Mouse (Mus musculus) cerebellum, adult 2 months (tissue): Measurements from ENCODE around the gene Pkn1. TPM values are rescaled to one million over a fixed set of nuclear protein-coding genes. Genes with fewer than 3 reads are reported as not detected.

Experiments
- DNase-seq, 2 experiments: peaks; one replicate each; pipeline ENCODE4 v3.0.0; 2021
- H3K27ac ChIP-seq: fragments of 200-500 bp; 2 replicates; pipeline ENCODE4 v1.5.1; 2012; ENCODE audit warnings: low read length, control low read depth, inconsistent platforms; ENCODE audit not compliant: insufficient read depth
- H3K27me3 ChIP-seq: fragments of 200-500 bp; 2 replicates; pipeline ENCODE4 v1.6.1; 2012; ENCODE audit warnings: inconsistent platforms, mild to moderate bottlenecking, low read length, moderate library complexity; ENCODE audit not compliant: control insufficient read depth, insufficient read depth
- H3K4me1 ChIP-seq: fragments of 200-500 bp; 2 replicates; pipeline ENCODE4 v1.6.1; 2011; ENCODE audit warnings: low read length; ENCODE audit not compliant: control insufficient read depth, insufficient read depth
- H3K4me3 ChIP-seq: fragments of 200-500 bp; replicated peaks from 2 replicates; pipeline ENCODE3; 2011; ENCODE audit warnings: mild to moderate bottlenecking, low read depth, low read length, control low read depth; ENCODE audit not compliant: insufficient read depth
- CTCF ChIP-seq: fragments of 200-500 bp; IDR thresholded peaks from 2 replicates; pipeline ENCODE4 v1.5.1; 2011; ENCODE audit warnings: low read depth, mild to moderate bottlenecking, control low read depth, low read length, moderate library complexity, borderline replicate concordance; ENCODE audit not compliant: insufficient read depth
- POLR2A ChIP-seq: fragments of 200-500 bp; IDR thresholded peaks from 2 replicates; pipeline ENCODE4 v1.6.1; 2011; ENCODE audit warnings: low read length, control low read depth, borderline replicate concordance; ENCODE audit not compliant: insufficient read depth
- WGBS: fragments of 180-500 bp; shearing (Covaris S2); methylation state at CpG from one replicate; pipeline ENCODE4 v1.1.7; 2018; 5-methylcytosine and 5-hydroxymethylcytosine counted together
- polyA plus RNA-seq: library from polyadenylated mRNA; depleted of rRNA; stranded (reverse); fragments of >200 nt; gene quantifications from 2 replicates; pipeline ENCODE4 v1.2.3, GENCODE M21; 2012

The Pkn1 gene
- polyA plus RNA-seq, 1 experiment, result 59.8 TPM

DNA sequence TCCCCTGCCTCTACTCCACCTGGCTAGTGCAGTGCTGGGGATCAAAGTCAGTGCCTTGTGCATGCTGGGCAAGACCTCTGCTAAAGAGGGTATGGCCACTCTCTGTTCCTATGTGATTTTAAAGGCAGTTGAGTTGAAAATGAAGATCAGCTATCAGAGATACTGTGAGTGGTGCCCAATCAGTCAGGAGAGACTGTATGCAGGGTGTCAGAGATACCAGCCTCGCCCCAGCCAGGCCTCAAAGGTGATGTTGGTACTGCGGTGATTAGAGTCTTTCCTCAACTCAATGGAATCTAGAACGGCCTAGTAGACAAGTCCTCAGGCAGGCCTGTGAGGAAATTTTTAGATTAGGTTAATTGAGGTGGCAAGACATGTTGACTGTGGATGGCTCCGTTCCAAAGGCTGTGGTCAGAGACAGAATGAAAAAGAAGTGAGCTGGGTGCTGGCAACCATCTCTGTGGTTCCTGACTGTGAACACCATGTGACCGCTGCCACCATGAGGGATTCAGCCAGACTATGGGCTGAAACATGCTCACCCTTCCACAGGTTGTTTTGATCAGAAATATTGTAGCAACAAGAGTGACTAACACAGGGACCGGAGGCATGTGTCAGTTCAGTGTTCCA is 73.2 kb downstream of the Pkn1 start:
- 87% methylated on average over 6 of the region's 6 CpGs for WGBS
- DNase-seq, result no peak
- H3K27me3 ChIP-seq, result no peaks in the 10 kb centered on the region
- H3K4me3 ChIP-seq, result no peak overlapping the region
- TF ChIP-seq CTCF (no peak), POLR2A (no peak)
- no peak overlapping the region for H3K27ac ChIP-seq
- no peaks in the 10 kb centered on the region; the same call in 1 of the 2 replicates for H3K4me1 ChIP-seq

DNA sequence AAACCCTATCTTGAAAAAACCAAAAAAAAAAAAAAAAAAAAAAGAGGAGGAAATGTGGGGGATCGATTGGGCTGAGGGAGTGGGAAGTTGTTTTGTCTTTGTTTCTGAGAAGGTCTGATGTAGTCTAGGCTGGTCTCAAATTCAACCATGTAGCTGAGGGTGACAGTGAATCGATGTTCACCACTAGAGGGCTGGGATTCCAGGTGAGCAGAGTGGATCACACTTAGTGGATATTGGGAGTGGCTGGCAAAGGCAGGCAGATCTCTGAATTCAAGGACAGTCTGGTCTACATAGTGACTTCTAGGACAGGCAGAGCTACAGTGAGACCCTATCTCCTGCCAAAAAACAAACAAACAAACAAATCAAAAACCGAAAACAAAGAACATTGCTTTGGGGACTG is 74.2 kb downstream of the Pkn1 start:
- WGBS, result 46% methylated on average over 3 of the region's 3 CpGs
- H3K27me3 ChIP-seq, result no peaks in the 10 kb centered on the region
- peak; percentile 42 to 44 for DNase-seq
- no peak overlapping the region for H3K4me3 ChIP-seq
- no peaks in the 10 kb centered on the region; the same call in 1 of the 2 replicates for H3K4me1 ChIP-seq
- TF ChIP-seq POLR2A (no peak), CTCF (peak; percentile 67)
- H3K27ac ChIP-seq, result no peak overlapping the region

DNA sequence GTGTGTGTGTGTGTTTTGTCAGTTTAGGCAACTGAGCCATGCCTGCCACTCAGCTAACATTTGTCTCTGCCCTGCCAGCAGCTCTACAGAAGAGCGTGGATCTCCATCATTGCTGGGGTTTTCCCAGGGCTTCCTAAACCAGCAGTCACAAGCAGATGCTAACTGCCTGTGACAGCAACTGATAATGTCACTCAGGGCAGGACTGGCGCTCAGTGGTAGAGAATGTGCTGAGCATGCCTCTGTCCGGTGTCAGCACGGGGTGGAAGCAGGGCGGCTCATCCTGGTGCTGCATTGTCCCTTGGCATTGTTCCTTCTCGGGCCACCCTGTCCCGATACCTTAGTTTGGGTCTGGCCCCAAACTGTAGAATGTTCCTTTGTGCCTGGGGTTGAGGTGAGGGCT is 75.4 kb downstream of the Pkn1 start:
- WGBS, result 88% methylated on average over 7 of the region's 7 CpGs
- Histone ChIP-seq H3K4me3 (no peak overlapping the region), H3K4me1 (no peaks in the 10 kb centered on the region; the same call in 1 of the 2 replicates), H3K27ac (no peak overlapping the region), H3K27me3 (no peaks in the 10 kb centered on the region)
- no peak for DNase-seq
- TF ChIP-seq POLR2A (no peak), CTCF (no peak)

DNA sequence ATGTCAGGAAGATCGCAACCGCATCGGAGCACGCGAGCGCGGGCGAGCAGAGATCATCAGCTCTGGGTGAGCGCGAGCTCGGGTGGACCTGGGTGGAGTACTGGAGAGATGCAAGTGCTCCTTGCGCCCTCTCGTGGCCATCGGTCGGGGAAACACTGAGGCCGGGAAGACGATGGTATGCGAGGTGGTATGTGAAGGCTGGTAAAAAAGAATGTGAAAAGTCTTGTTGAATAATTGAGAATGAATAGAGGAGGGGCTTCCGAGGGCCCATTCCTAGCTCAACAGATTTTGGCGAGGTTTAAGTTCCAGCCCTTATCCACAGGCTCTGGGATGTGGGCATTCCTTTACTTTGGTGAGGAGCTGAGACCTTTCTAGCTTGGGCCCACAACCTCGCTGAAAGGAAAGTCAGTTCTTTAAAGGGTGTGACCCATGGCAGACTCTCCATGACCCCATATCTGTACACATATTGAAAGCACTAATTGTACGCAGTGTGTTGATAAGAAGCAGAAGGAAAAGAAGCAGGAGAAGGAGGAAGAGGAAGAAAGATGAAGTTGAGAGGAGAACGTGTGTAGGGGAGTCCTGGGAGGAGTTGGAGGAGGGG is 76.5 kb downstream of the Pkn1 start:
- Histone ChIP-seq H3K4me1 (no peaks in the 10 kb centered on the region; the same call in 1 of the 2 replicates), H3K4me3 (peak overlapping the region; percentile 43), H3K27ac (no peak overlapping the region), H3K27me3 (no peaks in the 10 kb centered on the region)
- DNase-seq, result peak; percentile 89 to 94
- TF ChIP-seq CTCF (peak; percentile 91), POLR2A (0 out of 2 replicates have a peak, but pooled peaks have one; percentile 33)
- WGBS, result 11% methylated on average over 23 of the region's 23 CpGs

DNA sequence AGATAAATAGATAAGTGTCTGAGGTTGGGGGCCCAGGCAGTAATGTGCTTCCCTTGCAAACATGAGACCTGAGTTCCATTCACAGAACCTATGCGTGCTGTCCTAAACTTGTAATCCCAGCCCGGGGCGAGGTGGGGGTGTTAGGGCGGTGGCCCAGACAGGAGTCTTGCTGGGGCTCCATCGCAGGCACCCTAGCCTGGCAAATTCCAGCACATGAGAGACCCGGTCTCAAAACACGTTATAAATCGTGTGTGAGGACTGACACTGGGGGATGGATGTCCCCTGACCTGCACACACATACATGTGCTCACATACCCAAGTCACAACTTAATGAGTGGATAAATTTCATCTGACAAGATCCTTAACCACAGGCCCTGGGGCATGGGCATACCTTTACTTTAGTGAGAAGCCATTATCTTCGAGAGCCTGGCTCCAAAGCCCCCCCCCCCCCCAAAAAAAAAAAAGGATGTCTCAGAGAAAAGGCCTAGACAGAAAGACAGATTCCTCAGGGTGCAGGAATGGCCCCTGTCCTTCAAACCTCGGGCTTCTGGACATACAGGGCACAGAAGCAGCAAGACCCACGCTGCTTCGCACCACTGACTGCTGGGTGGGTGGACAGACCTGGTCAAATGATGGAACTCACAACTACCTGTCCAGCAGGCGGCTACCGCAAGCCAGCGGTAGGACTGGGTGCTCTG is 77.1 kb downstream of the Pkn1 start:
- WGBS, result 53% methylated on average over 15 of the region's 15 CpGs
- H3K27ac ChIP-seq, result no peak overlapping the region
- no peaks in the 10 kb centered on the region for H3K27me3 ChIP-seq

DNA sequence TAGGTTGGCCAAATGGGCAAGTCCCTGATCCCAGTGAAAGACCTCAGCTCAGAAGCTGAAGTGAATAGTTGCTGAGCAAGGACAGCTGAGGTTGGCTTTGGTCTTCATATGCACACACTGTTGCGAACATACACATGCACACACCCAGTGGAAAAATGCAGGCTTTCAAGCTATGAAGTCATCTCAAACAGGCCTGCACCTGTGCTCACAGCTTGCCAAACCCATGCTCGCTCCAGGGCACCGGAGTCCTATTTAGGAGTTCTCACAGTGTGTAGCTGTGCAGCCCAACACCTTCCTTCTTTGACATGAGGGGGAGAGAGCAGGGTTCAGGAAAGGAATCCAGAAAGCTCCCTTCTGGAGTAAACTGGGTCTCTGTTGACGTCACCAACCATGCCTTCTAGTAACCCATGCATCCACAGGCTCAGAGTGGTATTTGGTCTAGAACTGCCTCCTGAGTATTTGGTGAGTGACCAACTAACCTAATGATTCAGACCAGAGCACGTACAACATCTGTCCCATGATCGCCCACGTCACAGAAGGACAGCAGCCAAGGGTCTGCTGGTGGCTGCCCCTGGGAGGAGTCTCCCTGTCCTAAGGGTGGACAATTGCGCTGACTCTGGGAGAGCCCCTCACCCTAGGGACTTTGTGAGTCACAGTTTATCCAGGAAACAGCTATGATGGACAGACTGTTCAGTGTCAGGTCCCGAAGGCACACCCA is 79.3 kb downstream of the Pkn1 start:
- H3K4me1 ChIP-seq, result no peaks in the 10 kb centered on the region; the same call in 1 of the 2 replicates
- H3K27me3 ChIP-seq, result no peaks in the 10 kb centered on the region
- DNase-seq, result no peak
- TF ChIP-seq POLR2A (no peak), CTCF (no peak)
- H3K27ac ChIP-seq, result no peak overlapping the region
- 75% methylated on average over 9 of the region's 9 CpGs for WGBS
- no peak overlapping the region for H3K4me3 ChIP-seq

More for the DNA sequence above, 77.1 kb downstream of the Pkn1 start:
- H3K4me3 ChIP-seq, result peak overlapping the region; percentile 43
- no peaks in the 10 kb centered on the region; the same call in 1 of the 2 replicates for H3K4me1 ChIP-seq
- TF ChIP-seq POLR2A (no peak), CTCF (no peak)
- DNase-seq, result no peak

DNA sequence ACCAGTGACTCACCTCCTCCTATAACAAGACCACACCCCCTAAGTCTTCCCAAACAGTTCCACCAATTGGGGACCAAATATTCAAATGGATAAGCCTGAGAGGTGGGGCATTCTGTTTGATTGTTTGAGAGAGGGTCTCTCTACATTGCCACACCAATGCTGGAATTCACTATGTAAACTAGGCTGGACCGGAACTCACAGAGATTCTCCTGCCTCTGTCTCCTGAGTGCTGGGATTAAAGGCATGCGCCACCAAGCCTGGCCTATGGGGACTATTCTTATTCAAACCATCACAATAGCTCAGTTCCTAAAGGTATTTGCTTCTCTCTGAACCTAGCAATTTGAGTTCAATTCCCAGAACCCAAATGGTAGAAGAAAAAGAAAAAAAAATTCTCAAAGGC is 80.4 kb downstream of the Pkn1 start:
- Histone ChIP-seq H3K4me1 (no peaks in the 10 kb centered on the region; the same call in 1 of the 2 replicates), H3K27me3 (no peaks in the 10 kb centered on the region), H3K27ac (no peak overlapping the region), H3K4me3 (no peak overlapping the region)
- WGBS, result 96% methylated on average over 2 of the region's 2 CpGs
- no peak for DNase-seq
- TF ChIP-seq CTCF (no peak), POLR2A (no peak)
